8 mouse cellular contexts compared by ENCODE assay signal in the genomic region with DNA sequence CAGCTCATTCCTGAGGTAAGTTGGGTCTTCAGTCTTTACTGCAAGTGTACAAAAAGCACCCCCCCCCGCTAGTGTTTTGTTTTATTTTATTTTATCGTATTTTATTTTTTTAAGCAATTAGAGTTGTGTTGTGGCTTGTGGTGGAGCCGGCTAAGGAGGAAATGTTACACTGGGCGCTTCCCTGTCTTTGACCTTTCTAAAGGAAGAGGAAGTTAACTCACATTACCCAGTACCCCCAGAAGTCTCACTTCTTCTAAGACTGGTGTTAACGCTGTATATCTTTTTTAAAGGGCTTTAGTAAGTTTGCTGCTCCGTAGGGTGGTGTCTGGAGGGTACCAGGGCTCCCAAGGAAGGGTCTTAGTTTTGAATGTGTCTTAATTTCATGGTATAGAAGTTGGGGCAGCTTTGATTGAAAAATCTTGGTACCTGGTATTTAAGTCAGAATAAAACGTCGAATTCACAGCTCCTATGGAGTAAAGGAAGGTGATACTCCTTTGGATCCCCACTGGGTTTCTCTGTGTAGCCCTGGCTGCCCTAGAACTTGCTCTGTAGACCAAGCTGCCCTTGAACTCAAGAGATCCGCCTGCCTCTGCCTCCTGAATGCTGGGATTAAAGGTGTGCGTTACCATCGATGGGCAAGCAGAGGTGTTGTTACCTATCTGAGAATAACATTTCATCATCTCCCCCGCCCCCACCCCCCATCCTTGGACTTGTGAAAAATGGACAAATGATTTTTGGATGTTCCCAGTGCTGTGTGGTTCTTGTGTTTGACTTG. TPM values are rescaled to one million over a fixed set of nuclear protein-coding genes. Genes with fewer than 3 reads are reported as not detected.
DNase-seq lines count a peak whose midpoint lies in the region; ATAC-seq and TF ChIP-seq lines count a peak whose summit lies in the region.

No protein-coding gene starts in this region.

- H3K4me2 ChIP-seq in heart, embryonic 14.5 days (ENCODE audit: low read length): peak overlapping the region; percentile 85
- H3K4me2 ChIP-seq in liver, postnatal 0 days (ENCODE audit: low read depth, low read length): peak overlapping the region; percentile 80
- peak overlapping the region; percentile 74 for H3K4me2 ChIP-seq in stomach, embryonic 15.5 days

- intact Hi-C loops in left cerebral cortex, postnatal 10 days (cut with DNase I): loop anchor here (10.0 kb wide), 1 partner anchor 110 kb away; no protein-coding TSS in a partner anchor

- H3K9ac ChIP-seq in ES-Bruce4 (ENCODE audit: low read depth, poor library complexity, severe bottlenecking): peak overlapping the region; percentile 88
- H3K9ac ChIP-seq in heart, embryonic 14.5 days (ENCODE audit: low read length): peak overlapping the region; percentile 99
- H3K9ac ChIP-seq in liver, postnatal 0 days (replicated peaks): peak overlapping the region; percentile 96
- peak overlapping the region; percentile 93 for H3K9ac ChIP-seq in stomach, embryonic 15.5 days

- no peak for TF ChIP-seq POLR2A in ES-Bruce4 (IDR thresholded peaks at IDR 0.05; ENCODE audit: insufficient read depth, low read length)

- TF ChIP-seq CTCF in ES-Bruce4 (IDR thresholded peaks at IDR 0.05; ENCODE audit: low read depth, low read length): no peak
- TF ChIP-seq CTCF in liver, postnatal 0 days (IDR thresholded peaks at IDR 0.05; ENCODE audit: low read depth): no peak

- WGBS in heart, embryonic 14.5 days: 40% methylated on average over 12 of the region's 12 CpGs
- WGBS in liver, postnatal 0 days (ENCODE audit: insufficient replicate concordance): 28% methylated on average over 12 of the region's 12 CpGs
- WGBS in stomach, embryonic 15.5 days: 35% methylated on average over 12 of the region's 12 CpGs

- DNase-seq in adrenal gland, adult 2 months: peak; percentile 20
- no peak for DNase-seq in adrenal gland, postnatal 4 days (ENCODE audit: low spot score in 2 of 2)
- DNase-seq in liver, postnatal 0 days: peak; percentile 45
- no peak for DNase-seq in layer of hippocampus, adult 11-12 months (ENCODE audit: low spot score)
- DNase-seq in left cerebral cortex, postnatal 10 days (ENCODE audit: extremely low spot score in 1 of 2, low spot score in 2 of 2): no peak

- no peaks in the 10 kb centered on the region for H3K9me3 ChIP-seq in ES-Bruce4 (replicated peaks; ENCODE audit: control insufficient read depth, insufficient read depth, low read length, poor library complexity, severe bottlenecking)
- no peaks in the 10 kb centered on the region for H3K9me3 ChIP-seq in heart, embryonic 14.5 days (ENCODE audit: control insufficient read depth, low read length)
- no peaks in the 10 kb centered on the region for H3K9me3 ChIP-seq in liver, postnatal 0 days (ENCODE audit: low read length)
- H3K9me3 ChIP-seq in stomach, embryonic 15.5 days: no peaks in the 10 kb centered on the region

- no peak overlapping the region for H3K27ac ChIP-seq in ES-Bruce4 (ENCODE audit: insufficient read depth, low read length)
- peak overlapping the region; percentile 33 to 88 for H3K27ac ChIP-seq in heart, embryonic 14.5 days (replicated peaks in 1 of 2; ENCODE audit: control insufficient read depth in 1 of 2, insufficient read depth in 1 of 2, low read depth in 2 of 2, low read length in 2 of 2)
- peak overlapping the region; percentile 90 for H3K27ac ChIP-seq in liver, postnatal 0 days (ENCODE audit: low read depth)
- peak overlapping the region; percentile 89 for H3K27ac ChIP-seq in stomach, embryonic 15.5 days

- no peak for TF ChIP-seq EP300 in ES-Bruce4 (IDR thresholded peaks at IDR 0.05; ENCODE audit: insufficient read depth, low read depth, low read length)
- TF ChIP-seq EP300 in liver, postnatal 0 days (IDR thresholded peaks at IDR 0.05; ENCODE audit: low read depth): no peak

- no peaks in the 10 kb centered on the region for H3K27me3 ChIP-seq in ES-Bruce4 (ENCODE audit: control insufficient read depth, insufficient read depth, low read length, poor library complexity, severe bottlenecking)
- no peaks in the 10 kb centered on the region for H3K27me3 ChIP-seq in heart, embryonic 14.5 days (ENCODE audit: control insufficient read depth, insufficient read depth, low read length)
- H3K27me3 ChIP-seq in liver, postnatal 0 days (ENCODE audit: insufficient read depth, low read length): peaks cover 7% of the 10 kb centered on the region; the same call in 1 of the 2 replicates
- peaks cover 7% of the 10 kb centered on the region; the same call in 1 of the 2 replicates for H3K27me3 ChIP-seq in stomach, embryonic 15.5 days (replicated peaks)

- H3K4me3 ChIP-seq in ES-Bruce4 (ENCODE audit: low read depth, low read length): peak overlapping the region; percentile 66
- peak overlapping the region; percentile 87 to 98 for H3K4me3 ChIP-seq in heart, embryonic 14.5 days (ENCODE audit: control insufficient read depth in 1 of 2, insufficient read depth in 1 of 2, low read depth in 1 of 2, low read length in 2 of 2)
- peak overlapping the region; percentile 84 for H3K4me3 ChIP-seq in liver, postnatal 0 days (ENCODE audit: low read depth, low read length)
- H3K4me3 ChIP-seq in stomach, embryonic 15.5 days (replicated peaks): peak overlapping the region; percentile 90

- no peaks in the 10 kb centered on the region for H3K4me1 ChIP-seq in ES-Bruce4 (ENCODE audit: control insufficient read depth, insufficient read depth, low read length)
- peaks cover 16 to 22% of the 10 kb centered on the region in 2 experiments for H3K4me1 ChIP-seq in heart, embryonic 14.5 days (ENCODE audit: control insufficient read depth in 2 of 2, insufficient read depth in 2 of 2, low read length in 2 of 2)
- peaks cover 22% of the 10 kb centered on the region for H3K4me1 ChIP-seq in liver, postnatal 0 days (ENCODE audit: insufficient read depth)
- peaks cover 24% of the 10 kb centered on the region for H3K4me1 ChIP-seq in stomach, embryonic 15.5 days

- no peak for ATAC-seq in heart, embryonic 14.5 days (ENCODE audit: insufficient number of reproducible peaks, insufficient read depth, low FRiP score, low read depth)
- ATAC-seq in liver, postnatal 0 days: peak; percentile 17; the same call in 1 of the 2 replicates
- ATAC-seq in stomach, embryonic 15.5 days (ENCODE audit: insufficient read depth, low FRiP score, low read depth): no peak

- H3K36me3 ChIP-seq in ES-Bruce4 (ENCODE audit: control insufficient read depth, insufficient read depth, low read length, poor library complexity, severe bottlenecking): 0 out of 2 replicates have a peak, but pooled peaks cover 5% of the 10 kb centered on the region
- H3K36me3 ChIP-seq in heart, embryonic 14.5 days (ENCODE audit: control insufficient read depth, insufficient read depth, low read length): peaks cover 26% of the 10 kb centered on the region
- peaks cover 25% of the 10 kb centered on the region for H3K36me3 ChIP-seq in liver, postnatal 0 days (replicated peaks; ENCODE audit: insufficient read depth, low read length)
- peaks cover 25% of the 10 kb centered on the region for H3K36me3 ChIP-seq in stomach, embryonic 15.5 days

RNA-seq across cellular contexts. Expression of gene Eif4g3, which starts 1.9 kb away (rescaled TPM):
- 100 to 1,000 TPM in 1 of 2 experiments, 10 to 100 TPM in 1; 69.2 to 133 TPM for total RNA-seq in adrenal gland, adult 2 months (2021)
- 113 and 181 TPM in 2 replicates for polyA plus RNA-seq in adrenal gland, adult 2 months (2012; rRNA removed)
- 100 to 1,000 TPM; 121 to 142 TPM for total RNA-seq in adrenal gland, postnatal 4 days (2021)
- polyA plus RNA-seq in ES-Bruce4 (2011; ENCODE audit: insufficient read depth, insufficient read length, low read depth, missing spikeins): 71.7 TPM in 2 replicates
- polyA plus RNA-seq in heart, embryonic 14.5 days (2014; fragmentation: Nextera tagmentation; extraction: Ambion mirVana): 24.9 and 25.1 TPM in 2 replicates
- polyA plus RNA-seq in liver, postnatal 0 days (2015; fragmentation: Nextera tagmentation; extraction: Ambion mirVana): 5.8 and 5.9 TPM in 2 replicates
- 27.7 and 29.7 TPM in 2 replicates for polyA plus RNA-seq in stomach, embryonic 15.5 days (2015; fragmentation: Nextera tagmentation; extraction: Ambion mirVana)
- 100 to 1,000 TPM; 198 to 199 TPM for total RNA-seq in left cerebral cortex, postnatal 10 days (2021)

Comparison
In these comparisons a context has a peak if more than half of its experiments do, and no peak if none do; other contexts are left out.
1. DNase-seq: peak in adrenal gland, adult 2 months (single experiment) and liver, postnatal 0 days (single experiment); none in adrenal gland, postnatal 4 days (0 of 2), layer of hippocampus, adult 11-12 months (single experiment) and left cerebral cortex, postnatal 10 days (0 of 2).
2. Peak in every context shown above with its lines, with median percentiles within 50 percentile points of each other: H3K4me3 ChIP-seq, H3K9ac ChIP-seq and H3K4me2 ChIP-seq.